Mouse (Mus musculus): ENCODE measurements around the gene Tex50.

Gene Tex50

GRCm38 (mm10) chr1:161122661-161123418 lies 36.3 kb downstream of the Tex50 start:
- DNase-seq (ENCODE audit: inconsistent ontology term): no peak

- no peak for DNase-seq (ENCODE audit: inconsistent ontology term)
These were observed 44.5 kb downstream of the Tex50 start for GRCm38 (mm10) chr1:161114591-161114990.

- DNase-seq (ENCODE audit: inconsistent ontology term): peak; percentile 39
These were observed 49.9 kb downstream of the Tex50 start for GRCm38 (mm10) chr1:161109216-161109615.
